Mouse (Mus musculus) lung, adult 2 months (tissue): ENCODE measurements at regions not wholly inside any gene's neighbourhood (a gene's known extent, or its start where the extent isn't known, plus 50 kb on each side); places are given as distances from the start of the nearest gene placed in this dataset.

Experiments used
- CTCF ChIP-seq: fragments of 200-500 bp; IDR thresholded peaks from 2 replicates; pipeline ENCODE4 v1.5.1; 2011; ENCODE audit warnings: mild to moderate bottlenecking, low read length, control low read depth; ENCODE audit not compliant: insufficient read depth
- POLR2A ChIP-seq: fragments of 200-500 bp; IDR thresholded peaks from 2 replicates; pipeline ENCODE4 v1.6.1; 2011; ENCODE audit warnings: low read depth, mild to moderate bottlenecking, control low read depth, low read length, borderline replicate concordance; ENCODE audit errors: extremely low read depth

DNA sequence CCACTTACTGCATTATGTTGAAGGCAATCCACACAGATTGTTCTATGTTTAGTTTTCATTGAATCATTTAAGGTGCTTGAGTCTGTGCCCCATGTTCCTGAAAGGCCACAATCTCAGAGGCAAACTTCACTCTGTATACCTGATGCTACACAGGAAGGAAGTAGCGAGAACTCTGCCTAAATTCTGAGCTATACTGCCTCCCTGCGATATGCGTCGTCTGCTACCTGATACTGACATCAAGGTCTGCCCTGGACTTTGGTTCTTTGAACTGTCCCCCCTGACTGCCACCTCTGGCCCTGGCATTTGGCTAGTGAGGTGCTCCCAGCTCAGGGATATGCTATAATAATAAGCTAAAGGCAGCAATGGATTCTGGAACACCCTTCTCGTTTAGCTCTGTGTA is 1244.0 kb upstream of the A1bg start:
- TF ChIP-seq CTCF (no peak), POLR2A (no peak)
